Mouse (Mus musculus) monocyte, adult 59 days (primary cell): ENCODE results near the gene Erich6b. TPM values are rescaled to one million over a fixed set of nuclear protein-coding genes. Genes with fewer than 3 reads are reported as not detected.

ENCODE experiments used
- total RNA-seq, 2 experiments: library from RNA; stranded (reverse); gene quantifications; one replicate each; pipeline ENCODE4 v1.2.4; 2023

The Erich6b gene
- total RNA-seq: not detected

GRCm38 (mm10) chr14:75642080-75642479 is at the start of gene Erich6b:
Gene Erich6b (plus strand): TSS chr14:75642259.

GRCm38 (mm10) chr14:75592978-75593377 is 49.1 kb upstream of the Erich6b start, which contains the start of gene Spert:
Gene Spert (minus strand): TSS chr14:75593116.

Other genes starting within 250 kb of the Erich6b start
- not detected for gene Siah3, start 186.3 kb upstream of the Erich6b start, total RNA-seq
- gene Spert, start 49.1 kb upstream of the Erich6b start, total RNA-seq: not detected
- 10 to 100 TPM; 28.0 to 28.1 TPM for gene Cog3, start 112.3 kb downstream of the Erich6b start, total RNA-seq
- 10 to 100 TPM; 29.6 to 39.7 TPM for gene Slc25a30, start 144.8 kb downstream of the Erich6b start, total RNA-seq
- 1,000 to 10,000 TPM; 4,664 to 4,817 TPM for gene Tpt1, start 202.8 kb downstream of the Erich6b start, total RNA-seq